Mouse (Mus musculus) liver, postnatal 0 days (tissue): Measurements from ENCODE around the gene Fam240a. TPM values are rescaled to one million over a fixed set of nuclear protein-coding genes. Genes with fewer than 3 reads are reported as not detected.
A peak's percentile ranks its signal among the peaks of the same experiment; 100 is the strongest.

Experiments
- ATAC-seq: fragments of 200-750 bp; cut with Nextera tagmentation; 2 replicates; pipeline ENCODE4 v1.8.0; 2017; ENCODE audit warnings: mild to moderate bottlenecking, moderate library complexity
- DNase-seq: peaks from one replicate; pipeline ENCODE4 v3.0.0-alpha.2; 2016
- H3K27ac ChIP-seq: fragments of 300-500 bp; sonication (generic); 2 replicates; pipeline ENCODE4 v1.5.1; 2014; ENCODE audit warnings: antibody characterized with exemption, moderate library complexity, mild to moderate bottlenecking, low read depth
- H3K27me3 ChIP-seq: fragments of 300-500 bp; sonication (generic); 2 replicates; pipeline ENCODE4 v1.6.1; 2014; ENCODE audit warnings: low read length, control low read depth, mixed read lengths; ENCODE audit not compliant: insufficient read depth
- H3K36me3 ChIP-seq: fragments of 300-500 bp; sonication (generic); replicated peaks from 2 replicates; pipeline ENCODE4 v1.6.1; 2014; ENCODE audit warnings: mild to moderate bottlenecking, control low read depth, low read length, moderate library complexity, mixed read lengths; ENCODE audit not compliant: insufficient read depth
- H3K4me1 ChIP-seq: fragments of 300-500 bp; sonication (generic); 2 replicates; pipeline ENCODE4 v1.6.1; 2014; ENCODE audit warnings: antibody characterized with exemption, mild to moderate bottlenecking, control low read depth; ENCODE audit not compliant: insufficient read depth
- H3K4me2 ChIP-seq: fragments of 300-500 bp; sonication (generic); 2 replicates; pipeline ENCODE4 v1.6.1; 2014; ENCODE audit warnings: low read depth, mild to moderate bottlenecking, low read length, moderate library complexity, mixed read lengths
- H3K4me3 ChIP-seq: fragments of 300-500 bp; sonication (generic); 2 replicates; pipeline ENCODE4 v1.5.1; 2014; ENCODE audit warnings: low read depth, low read length
- H3K9ac ChIP-seq: fragments of 300-500 bp; sonication (generic); replicated peaks from 2 replicates; pipeline ENCODE4 v1.6.1; 2014; ENCODE audit warnings: mild to moderate bottlenecking, moderate library complexity
- H3K9me3 ChIP-seq: fragments of 300-500 bp; sonication (generic); 2 replicates; pipeline ENCODE4 v1.6.1; 2016; ENCODE audit warnings: mild to moderate bottlenecking, control low read depth, low read length, mixed read lengths
- CTCF ChIP-seq: sonication (generic); IDR thresholded peaks from 2 replicates; pipeline ENCODE4 v1.5.1; 2016; ENCODE audit warnings: antibody characterized with exemption, low read depth
- EP300 ChIP-seq: IDR thresholded peaks from 2 replicates; pipeline ENCODE4 v1.6.1; 2016; ENCODE audit warnings: antibody characterized with exemption, low read depth, mild to moderate bottlenecking
- WGBS: fragments of 180-500 bp; shearing (Covaris S2); extraction: QIAGEN DNeasy Blood & Tissue Kit; methylation state at CpG from one replicate; pipeline ENCODE4 v1.1.7; 2014; ENCODE audit not compliant: insufficient replicate concordance; 5-methylcytosine and 5-hydroxymethylcytosine counted together
- polyA plus RNA-seq: library from polyadenylated mRNA; unstranded; fragments of >200 nt; fragmentation: Nextera tagmentation; extraction: Ambion mirVana; gene quantifications from 2 replicates; pipeline ENCODE4 v1.2.1, GENCODE M21; 2015

The Fam240a gene
- polyA plus RNA-seq, 1 experiment from 2014 or later = not detected

DNA sequence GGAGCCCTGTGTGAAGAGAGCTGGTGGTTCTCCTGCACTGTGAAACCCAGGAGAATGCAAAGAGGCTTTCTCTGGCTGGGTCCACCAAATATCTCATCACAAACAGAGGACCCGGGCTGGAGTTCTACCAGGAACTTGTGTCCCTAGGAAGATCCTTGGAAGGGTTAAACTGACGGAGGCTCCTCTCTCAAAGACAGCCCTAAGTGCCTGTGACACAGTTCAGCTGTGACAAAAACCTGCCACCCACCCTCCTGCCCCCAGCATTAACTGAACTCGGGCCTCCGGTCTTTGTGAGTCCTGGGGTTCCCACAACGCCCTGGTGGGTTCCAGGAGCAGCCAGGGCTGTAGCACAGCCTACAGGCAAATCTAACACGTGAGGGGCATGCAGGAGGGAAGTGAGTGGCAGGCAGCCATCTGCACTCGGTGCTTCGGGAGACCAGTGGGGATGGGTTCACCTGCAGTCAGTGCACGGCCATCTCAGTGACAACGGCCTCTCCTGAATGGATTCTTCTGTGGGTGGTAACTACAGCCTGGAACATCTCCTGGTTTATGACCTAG is 17.1 kb downstream of the Fam240a start:
- 67% methylated on average over 10 of the region's 10 CpGs for WGBS
- no peak for DNase-seq
- H3K9me3 ChIP-seq = no peaks in the 10 kb centered on the region
- ATAC-seq = no peak
- H3K9ac ChIP-seq = no peak overlapping the region
- H3K27ac ChIP-seq = no peak overlapping the region
- no peaks in the 10 kb centered on the region for H3K27me3 ChIP-seq
- no peak overlapping the region for H3K4me3 ChIP-seq
- 0 out of 2 replicates have a peak, but pooled peaks cover 2% of the 10 kb centered on the region for H3K4me1 ChIP-seq
- peaks cover 4% of the 10 kb centered on the region for H3K36me3 ChIP-seq
- TF ChIP-seq EP300 = no peak
- no peak for TF ChIP-seq CTCF
- H3K4me2 ChIP-seq = no peak overlapping the region

DNA sequence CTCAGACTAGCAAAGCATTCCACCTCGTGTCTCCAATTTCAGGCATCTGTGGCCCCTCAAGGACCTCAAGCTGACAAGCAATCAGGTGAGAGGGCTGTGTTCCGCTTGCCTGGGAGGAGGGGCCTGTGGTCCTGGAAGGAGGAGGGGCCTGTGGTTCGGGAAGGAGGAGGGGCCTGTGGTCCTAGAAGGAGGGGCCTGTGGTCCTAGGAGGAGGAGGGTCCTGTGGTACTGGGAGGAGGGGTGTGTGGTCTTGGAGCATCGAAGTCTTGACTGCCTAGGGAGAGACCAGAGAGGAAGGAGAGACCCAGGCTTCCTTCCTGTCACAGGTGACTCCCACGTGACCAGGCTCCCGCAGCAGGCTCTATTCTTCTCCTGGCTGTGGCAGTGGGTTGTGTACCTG is 20.1 kb downstream of the Fam240a start:
- DNase-seq (no peak), ATAC-seq (peak; percentile 16; the same call in 1 of the 2 replicates)
- H3K27ac ChIP-seq = no peak overlapping the region
- H3K9ac ChIP-seq = no peak overlapping the region
- H3K4me2 ChIP-seq = no peak overlapping the region
- no peaks in the 10 kb centered on the region for H3K27me3 ChIP-seq
- H3K9me3 ChIP-seq = no peaks in the 10 kb centered on the region
- 14% methylated on average over 6 of the region's 6 CpGs for WGBS
- no peak overlapping the region for H3K4me3 ChIP-seq
- H3K36me3 ChIP-seq = peaks cover 4% of the 10 kb centered on the region
- TF ChIP-seq EP300 = no peak
- no peak for TF ChIP-seq CTCF
- H3K4me1 ChIP-seq = peaks cover 5% of the 10 kb centered on the region

DNA sequence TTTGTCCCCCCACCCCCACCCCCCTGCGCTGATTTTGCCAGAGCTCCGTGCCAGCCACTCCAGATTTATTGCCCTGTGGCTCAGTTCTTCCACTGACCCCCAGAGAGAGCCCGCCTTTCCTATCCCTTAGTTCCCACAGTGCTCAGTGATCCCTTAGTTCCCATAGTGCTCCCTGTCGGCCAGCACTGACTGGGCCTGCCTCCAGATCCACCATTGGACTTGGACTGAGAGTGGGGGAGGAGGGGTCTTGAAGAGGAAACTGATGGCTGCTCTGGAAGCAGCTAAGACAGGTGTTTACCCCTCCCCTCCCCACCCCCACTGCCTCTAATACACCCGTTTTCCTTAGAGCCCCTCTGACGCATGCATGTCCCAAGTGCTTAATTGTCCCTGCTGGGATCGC is 20.7 kb downstream of the Fam240a start:
- WGBS = 57% methylated on average over 7 of the region's 7 CpGs
- H3K4me3 ChIP-seq = no peak overlapping the region
- H3K4me2 ChIP-seq = no peak overlapping the region
- no peaks in the 10 kb centered on the region for H3K27me3 ChIP-seq
- peaks cover 11% of the 10 kb centered on the region for H3K4me1 ChIP-seq
- H3K9ac ChIP-seq = no peak overlapping the region
- peaks cover 7% of the 10 kb centered on the region for H3K36me3 ChIP-seq
- no peak for ATAC-seq
- no peaks in the 10 kb centered on the region for H3K9me3 ChIP-seq
- no peak for TF ChIP-seq CTCF
- no peak for TF ChIP-seq EP300
- H3K27ac ChIP-seq = no peak overlapping the region
- no peak for DNase-seq

DNA sequence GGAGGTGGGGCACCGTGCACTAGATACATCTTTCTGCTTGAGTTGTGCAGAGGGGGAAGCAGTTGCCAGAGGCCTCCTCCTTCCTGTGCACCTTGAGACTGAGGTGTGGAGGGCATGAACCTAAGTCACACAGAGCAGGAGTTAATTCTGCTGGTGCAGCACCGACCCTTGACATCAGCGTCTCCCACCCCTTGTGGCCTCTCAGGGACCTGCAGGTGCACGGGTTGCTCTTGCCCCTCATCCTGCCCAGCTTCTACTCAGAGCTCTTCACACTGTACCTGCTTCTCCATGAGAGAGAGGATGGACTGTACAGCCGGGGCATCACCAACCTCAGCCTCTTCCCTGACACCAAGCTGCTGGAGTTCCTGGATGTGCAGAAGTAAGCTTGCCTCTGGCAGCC is 21.2 kb downstream of the Fam240a start:
- no peaks in the 10 kb centered on the region for H3K9me3 ChIP-seq
- no peak overlapping the region for H3K4me3 ChIP-seq
- H3K4me2 ChIP-seq = no peak overlapping the region
- no peak overlapping the region for H3K9ac ChIP-seq
- H3K27me3 ChIP-seq = no peaks in the 10 kb centered on the region
- H3K27ac ChIP-seq = no peak overlapping the region
- ATAC-seq = no peak
- no peak for TF ChIP-seq CTCF
- H3K36me3 ChIP-seq = peaks cover 7% of the 10 kb centered on the region
- WGBS = 55% methylated on average over 5 of the region's 5 CpGs
- DNase-seq = no peak
- peaks cover 16% of the 10 kb centered on the region for H3K4me1 ChIP-seq

DNA sequence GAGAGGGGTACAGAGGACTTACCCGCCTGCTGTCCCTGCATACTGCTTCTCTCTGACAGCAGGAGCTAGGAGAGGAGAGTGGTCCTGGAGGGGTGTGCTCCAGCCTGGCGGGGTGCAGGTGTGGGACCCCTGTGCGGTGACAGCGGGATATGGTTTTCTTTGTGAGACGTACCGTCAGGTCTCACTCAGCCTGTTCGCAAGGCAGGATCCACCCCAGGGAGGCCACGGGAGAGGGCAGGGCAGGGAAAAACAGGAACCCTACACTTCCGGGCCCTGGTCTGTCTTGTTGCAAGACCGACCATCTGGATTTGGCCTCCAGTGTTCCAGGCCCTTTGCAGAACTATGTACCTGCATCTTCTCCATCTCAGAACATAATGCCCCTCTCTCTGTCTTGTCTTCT is 23.2 kb downstream of the Fam240a start:
- WGBS = 42% methylated on average over 10 of the region's 10 CpGs
- peak overlapping the region; percentile 33 for H3K4me2 ChIP-seq
- H3K36me3 ChIP-seq = peaks cover 6% of the 10 kb centered on the region
- TF ChIP-seq EP300 (no peak), CTCF (no peak)
- H3K27me3 ChIP-seq = no peaks in the 10 kb centered on the region
- H3K9me3 ChIP-seq = no peaks in the 10 kb centered on the region
- no peak for DNase-seq
- peaks cover 26% of the 10 kb centered on the region for H3K4me1 ChIP-seq
- no peak overlapping the region for H3K27ac ChIP-seq
- H3K9ac ChIP-seq = no peak overlapping the region
- no peak overlapping the region for H3K4me3 ChIP-seq
- ATAC-seq = no peak

DNA sequence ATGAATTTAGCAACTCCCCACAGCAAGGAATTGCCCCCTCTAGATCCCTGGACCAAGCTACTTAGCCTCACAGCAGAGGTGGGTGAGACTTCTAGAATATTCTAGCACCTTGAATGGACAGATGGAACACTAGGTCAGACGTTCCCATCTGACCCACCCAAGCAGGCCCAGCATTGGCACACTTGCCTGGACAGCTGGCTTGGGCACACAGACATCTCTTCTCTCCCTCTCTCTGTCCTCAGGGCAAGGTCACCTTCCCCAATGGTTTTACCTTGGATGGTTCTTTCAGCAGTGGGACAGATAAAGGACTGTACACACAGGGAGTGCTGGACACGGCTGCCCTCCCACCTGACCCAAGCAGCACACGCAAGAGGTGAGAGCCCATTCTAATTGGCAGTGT is 24.1 kb downstream of the Fam240a start:
- no peak for TF ChIP-seq EP300
- no peak for TF ChIP-seq CTCF
- no peak overlapping the region for H3K9ac ChIP-seq
- H3K4me1 ChIP-seq = peaks cover 30% of the 10 kb centered on the region
- H3K4me3 ChIP-seq = no peak overlapping the region
- no peak for DNase-seq
- H3K27me3 ChIP-seq = no peaks in the 10 kb centered on the region
- no peak overlapping the region for H3K4me2 ChIP-seq
- no peaks in the 10 kb centered on the region for H3K9me3 ChIP-seq
- ATAC-seq = no peak
- H3K36me3 ChIP-seq = peaks cover 6% of the 10 kb centered on the region
- 73% methylated on average over 3 of the region's 3 CpGs for WGBS
- H3K27ac ChIP-seq = no peak overlapping the region
